Mouse (Mus musculus) thymus, adult 18-20 months (tissue): ENCODE measurements around the gene Pacsin1.
"Not testable (repeated sequence)": the region's sequence is repeated elsewhere in the genome, so short reads cannot be mapped to it uniquely, and the experiment has no call there.

Source experiments
- DNase-seq, 2 experiments: peaks; one replicate each; pipeline ENCODE4 v3.0.0; 2022; ENCODE audit warnings: mixed read lengths in 2 of 2

Gene Pacsin1

DNA sequence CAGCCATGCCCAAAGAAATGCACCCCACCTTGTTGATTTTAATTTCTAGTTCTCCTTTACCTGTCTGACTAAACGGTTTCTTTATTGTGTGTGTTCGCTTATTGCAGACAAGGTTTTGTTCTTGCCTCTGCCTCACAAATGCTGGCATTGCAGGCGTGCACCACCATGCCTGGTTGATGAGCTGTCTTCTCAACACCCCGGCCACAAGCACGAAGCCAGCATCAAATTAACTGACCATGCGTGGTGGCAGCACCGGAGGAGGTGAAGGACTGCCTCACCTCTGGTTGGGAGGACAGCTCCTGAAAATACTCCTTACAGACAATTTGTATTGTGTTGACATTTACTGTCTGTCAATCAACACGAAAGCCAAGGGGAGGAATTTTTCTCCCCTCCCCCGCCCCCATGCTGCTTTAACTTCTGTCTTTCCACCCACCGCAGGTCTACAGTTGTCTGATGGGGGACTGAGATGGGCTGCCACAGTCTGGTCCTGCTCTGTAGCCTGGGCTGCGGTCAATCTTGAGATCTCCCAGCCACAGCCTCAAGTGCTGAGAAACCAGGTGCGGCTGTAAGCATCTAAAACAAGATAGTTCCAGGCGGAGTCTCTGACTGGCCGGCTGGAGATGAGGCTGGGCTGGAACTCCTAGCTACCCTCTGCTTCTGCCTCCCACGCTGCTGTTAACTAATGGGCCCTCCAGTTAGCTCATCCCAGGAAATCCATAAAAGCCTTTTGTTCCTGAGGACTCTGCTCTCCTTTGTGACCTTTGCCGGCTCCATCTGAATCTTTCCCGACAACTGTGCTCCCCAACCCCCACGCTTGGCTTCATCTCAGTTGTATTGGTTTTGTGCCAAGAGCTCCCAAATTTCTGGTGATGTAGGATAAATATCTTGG, 18.9 kb upstream of the Pacsin1 start, which contains the start of gene Rps10:
TSS of gene Rps10 (minus strand) at position 538 of the 889 bp plus-strand sequence.
- DNase-seq, result no peak

- no peak for DNase-seq
These were observed 18.0 kb upstream of the Pacsin1 start for GRCm38 (mm10) chr17:27637333-27637732.

GRCm38 (mm10) chr17:27638921-27639332, 16.4 kb upstream of the Pacsin1 start:
- no peak for DNase-seq

DNA sequence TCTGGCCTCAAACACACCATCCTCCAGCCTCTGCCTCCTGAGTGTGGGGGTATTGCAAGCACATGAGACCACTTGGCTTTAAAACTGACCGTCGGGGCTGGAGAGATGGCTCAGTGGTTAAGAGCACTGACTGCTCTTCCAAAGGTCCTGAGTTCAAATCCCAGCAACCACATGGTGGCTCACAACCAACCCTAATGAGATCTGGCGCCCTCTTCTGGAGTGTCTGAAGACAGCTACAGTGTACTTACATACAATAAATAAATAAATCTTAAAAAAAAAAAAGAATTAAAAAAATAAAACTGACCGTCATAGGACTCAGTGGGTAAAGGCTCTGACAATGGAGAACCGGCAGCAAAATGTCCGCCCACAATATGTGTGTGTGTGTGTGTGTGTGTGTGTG, 15.5 kb upstream of the Pacsin1 start:
- not testable (repeated sequence) for DNase-seq

- no peak for DNase-seq
These were observed 12.7 kb upstream of the Pacsin1 start for GRCm38 (mm10) chr17:27642491-27643062.

DNA sequence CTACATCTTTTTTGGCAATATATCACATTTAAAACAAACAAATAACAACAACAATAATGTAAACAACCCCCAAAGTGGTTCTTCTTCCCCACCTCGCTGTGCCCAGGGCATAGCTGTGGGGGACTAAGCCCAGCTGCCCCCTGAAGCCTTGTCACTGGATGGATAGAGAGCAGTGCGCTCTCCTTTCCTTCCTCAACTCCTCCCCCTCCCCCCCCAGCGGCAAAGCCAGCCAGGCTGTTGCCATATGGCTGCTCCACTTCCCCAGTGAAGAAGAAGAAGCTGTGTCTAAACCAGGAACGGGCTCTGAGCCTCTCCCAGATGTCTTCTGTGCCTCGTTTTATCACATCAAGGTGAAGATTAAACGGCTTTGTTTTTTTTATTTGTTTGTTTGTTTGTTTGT, 12.2 kb upstream of the Pacsin1 start:
- no peak for DNase-seq

- DNase-seq, result no peak
These were observed 11.6 kb upstream of the Pacsin1 start for GRCm38 (mm10) chr17:27643756-27644155.

DNA sequence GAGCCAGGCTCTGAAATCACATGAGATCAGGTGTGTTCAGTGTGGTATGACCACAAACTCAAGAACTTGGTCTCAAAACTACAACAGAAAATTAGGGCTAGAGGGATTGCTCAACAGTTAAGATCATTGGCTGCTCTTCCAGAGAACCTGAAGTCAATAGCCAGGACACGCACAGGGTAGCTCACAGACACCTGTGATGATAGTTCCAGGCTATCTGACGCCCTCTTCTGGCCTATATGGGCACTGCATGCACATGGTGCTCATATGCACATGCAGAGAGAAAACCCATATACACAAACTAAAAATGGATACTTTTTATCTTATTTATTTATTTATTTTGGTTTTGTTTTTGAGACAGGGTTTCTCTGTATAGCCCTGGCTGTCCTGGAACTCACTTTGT, 10.7 kb upstream of the Pacsin1 start:
- DNase-seq, result no peak

GRCm38 (mm10) chr17:27645807-27646206, 9.5 kb upstream of the Pacsin1 start:
- DNase-seq, result no peak

- DNase-seq, result peak in 1 of 2 experiments; percentile 48
These were observed 5.1 kb upstream of the Pacsin1 start for GRCm38 (mm10) chr17:27650160-27650559.

DNA sequence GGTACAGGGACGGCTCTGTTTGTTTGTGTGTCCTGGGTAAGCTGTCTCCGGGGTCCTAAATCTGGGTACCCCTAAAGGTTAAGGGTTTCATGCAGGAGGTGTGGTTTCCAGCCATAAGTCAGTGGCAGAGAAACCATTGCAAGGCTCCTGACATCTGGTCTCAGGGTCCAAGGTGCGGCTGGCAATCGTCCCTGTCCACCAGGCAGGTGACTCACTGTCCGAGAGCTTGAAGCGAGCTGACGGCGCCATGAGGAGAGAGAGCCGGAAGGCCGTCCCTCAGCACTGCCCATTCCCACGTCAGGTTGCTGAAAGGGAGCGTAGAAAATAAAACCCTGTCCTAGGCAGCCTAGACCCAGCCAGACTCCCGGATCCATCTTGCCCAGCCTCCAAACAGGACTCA, 4.7 kb upstream of the Pacsin1 start:
- no peak for DNase-seq

DNA sequence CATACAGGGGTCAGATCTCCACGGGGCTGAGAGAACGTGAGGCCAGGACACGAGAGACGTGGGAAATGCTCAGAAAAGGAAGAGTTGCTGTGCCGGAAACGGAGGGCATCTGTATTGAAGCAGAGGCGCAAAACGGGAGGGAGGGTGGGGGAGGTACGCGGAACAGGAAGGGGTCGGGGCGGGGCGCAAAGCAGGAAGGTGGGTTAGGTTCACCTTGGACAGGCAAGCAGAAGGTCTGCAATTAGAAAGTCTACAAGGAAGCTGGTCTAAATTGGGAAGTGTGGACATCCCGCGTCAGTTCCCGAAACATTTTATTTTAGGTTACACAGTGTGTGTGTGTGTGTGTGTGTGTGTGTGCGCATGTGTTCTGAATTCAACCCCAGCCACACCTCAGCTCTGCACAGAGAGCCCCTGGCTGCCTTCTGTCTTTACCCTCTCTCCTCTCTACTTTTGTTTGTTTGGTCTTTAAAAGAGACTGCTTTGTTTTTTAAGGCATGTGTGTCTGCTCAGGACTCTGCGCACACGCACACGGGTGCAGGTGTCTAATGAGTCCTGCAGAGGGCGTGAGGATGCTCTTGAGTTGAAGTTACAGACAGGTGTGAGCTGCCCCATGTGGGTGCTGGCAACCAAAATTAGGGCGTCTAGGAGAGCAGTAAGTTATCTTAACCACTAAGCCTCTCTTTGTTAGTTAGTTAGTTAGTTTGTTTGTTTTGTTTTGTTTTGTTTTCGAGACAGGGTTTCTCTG, 3.1 kb upstream of the Pacsin1 start:
- DNase-seq, result no peak

DNA sequence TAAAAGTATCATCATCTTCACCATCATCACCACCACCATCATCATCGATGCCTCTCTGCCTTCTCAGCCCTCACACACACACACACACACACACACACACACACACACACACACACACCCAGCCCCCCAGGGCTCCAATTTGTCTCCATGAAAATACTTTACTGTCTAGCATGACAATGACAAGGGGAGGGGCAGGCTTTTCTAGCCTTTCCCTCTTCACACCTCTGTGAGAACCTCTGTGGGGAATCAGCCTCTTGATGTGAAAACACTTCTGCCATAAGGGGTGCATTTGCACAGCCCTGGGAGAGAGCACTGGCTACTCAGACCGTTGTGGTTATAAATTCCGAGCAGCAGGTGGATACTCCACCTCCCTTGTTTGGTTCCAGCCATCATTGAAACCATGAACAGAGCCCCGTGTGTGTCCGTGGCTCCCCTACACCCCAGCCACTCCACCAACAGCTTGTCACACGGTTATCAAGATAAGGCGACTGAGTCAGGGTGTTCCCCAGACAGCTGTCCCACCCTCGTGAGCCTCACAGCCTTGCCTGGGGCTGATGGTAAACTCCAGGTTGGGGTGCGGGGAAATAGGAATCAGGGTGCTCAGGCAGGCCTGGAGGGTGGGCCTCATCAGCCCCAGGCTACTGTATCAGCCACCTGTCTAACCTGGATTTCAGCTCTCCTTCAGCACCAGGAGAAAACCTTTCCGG, 1.9 kb upstream of the Pacsin1 start:
- DNase-seq, result no peak

GRCm38 (mm10) chr17:27656011-27656399, 696 bp downstream of the Pacsin1 start:
- peak; percentile 36 to 55 for DNase-seq

DNA sequence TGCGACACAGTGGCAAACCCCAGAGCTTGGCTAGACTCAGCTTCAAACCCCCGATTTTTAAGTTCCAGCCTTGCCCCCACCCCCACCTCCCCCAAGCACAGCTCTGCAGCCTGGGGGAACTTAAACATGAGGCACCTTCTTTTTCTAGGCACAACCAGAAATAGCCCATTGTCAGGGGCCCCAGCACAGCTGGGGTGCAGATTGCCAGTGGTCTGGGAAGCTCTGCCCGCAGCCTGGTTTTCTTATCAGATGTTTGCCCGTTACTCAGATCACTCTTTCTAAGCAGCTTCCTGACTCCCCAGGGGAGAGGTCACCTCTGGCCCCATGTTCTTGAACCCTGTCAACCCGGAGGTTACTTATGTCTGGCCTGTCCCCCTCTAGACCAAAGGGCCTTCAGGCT, 1.1 kb downstream of the Pacsin1 start:
- no peak for DNase-seq

DNA sequence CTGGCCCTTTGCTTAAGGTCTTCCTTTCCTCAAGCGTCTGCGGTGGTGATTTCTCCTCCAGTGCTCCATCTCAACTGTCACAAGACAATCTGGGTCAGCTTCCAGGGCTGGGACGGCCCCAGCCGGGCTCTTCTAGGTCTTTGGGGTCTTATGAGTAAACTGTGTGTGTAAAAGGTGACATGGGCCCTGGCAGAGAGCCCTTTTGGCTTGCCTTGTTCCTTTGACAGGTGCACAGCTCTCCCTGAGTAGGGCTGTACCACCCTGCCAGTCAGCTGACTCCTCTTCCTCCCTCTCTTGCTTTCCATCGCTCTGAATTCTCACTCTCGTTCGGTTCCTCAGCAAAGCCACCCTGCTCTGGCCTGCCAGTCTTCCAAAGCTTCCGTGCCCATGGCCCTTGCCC, 1.8 kb downstream of the Pacsin1 start:
- no peak for DNase-seq

- DNase-seq, result no peak
These were observed 3.5 kb downstream of the Pacsin1 start for GRCm38 (mm10) chr17:27658767-27659166.

DNA sequence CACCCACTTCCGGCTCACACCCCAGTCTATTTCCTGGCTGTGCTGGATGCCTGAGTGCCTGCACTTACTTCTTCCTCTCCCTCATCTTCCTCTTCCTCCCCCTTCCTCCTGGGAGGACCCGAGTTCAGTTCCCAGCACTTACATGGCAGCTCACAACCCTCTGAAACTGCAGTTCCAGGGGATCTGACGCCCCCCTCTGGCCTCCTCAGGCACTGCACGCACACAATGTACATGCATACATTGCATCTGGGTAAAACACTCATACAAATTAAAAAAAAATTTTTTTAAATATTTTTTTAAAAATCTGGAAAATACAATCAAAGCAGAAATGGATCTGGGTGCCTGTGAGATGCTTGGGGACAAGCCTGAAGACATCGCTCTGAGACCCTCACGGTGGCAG, 16.4 kb downstream of the Pacsin1 start:
- DNase-seq, result no peak

GRCm38 (mm10) chr17:27673945-27674344, 18.6 kb downstream of the Pacsin1 start:
- no peak for DNase-seq

GRCm38 (mm10) chr17:27675453-27675852, 20.1 kb downstream of the Pacsin1 start:
- no peak for DNase-seq

GRCm38 (mm10) chr17:27676270-27676669, 21.0 kb downstream of the Pacsin1 start:
- DNase-seq, result no peak

- no peak for DNase-seq
These were observed 22.4 kb downstream of the Pacsin1 start for GRCm38 (mm10) chr17:27677756-27678155.
